Mouse (Mus musculus) midbrain, postnatal 0 days (tissue): Measurements from ENCODE around the gene Itga11. TPM values are rescaled to one million over a fixed set of nuclear protein-coding genes. Genes with fewer than 3 reads are reported as not detected.

ENCODE experiments used
- ATAC-seq: fragments of 200-750 bp; cut with Nextera tagmentation; 2 replicates; pipeline ENCODE4 v1.8.0; 2017; ENCODE audit warnings: moderate number of reproducible peaks, mild to moderate bottlenecking, moderate TSS enrichment, moderate library complexity; ENCODE audit not compliant: low FRiP score
- DNase-seq: peaks from one replicate; pipeline ENCODE4 v3.0.0-alpha.2; 2015; ENCODE audit warnings: low spot score
- H3K27ac ChIP-seq: fragments of 300-500 bp; sonication (generic); 2 replicates; pipeline ENCODE4 v1.5.1; 2014; ENCODE audit warnings: low read depth, mild to moderate bottlenecking, low read length, mixed read lengths
- H3K27me3 ChIP-seq: fragments of 300-500 bp; sonication (generic); 2 replicates; pipeline ENCODE4 v1.6.1; 2014; ENCODE audit warnings: low read length, control low read depth, mixed read lengths; ENCODE audit not compliant: insufficient read depth
- H3K36me3 ChIP-seq: fragments of 300-500 bp; sonication (generic); 2 replicates; pipeline ENCODE4 v1.6.1; 2014; ENCODE audit warnings: low read length, control low read depth, mixed read lengths; ENCODE audit not compliant: insufficient read depth
- H3K4me1 ChIP-seq: fragments of 300-500 bp; sonication (generic); 2 replicates; pipeline ENCODE4 v1.6.1; 2014; ENCODE audit warnings: mild to moderate bottlenecking, control low read depth, antibody characterized with exemption, low read length, mixed read lengths; ENCODE audit not compliant: insufficient read depth
- H3K4me2 ChIP-seq: fragments of 300-500 bp; sonication (generic); 2 replicates; pipeline ENCODE4 v1.6.1; 2014; ENCODE audit warnings: low read depth, mild to moderate bottlenecking, low read length, mixed read lengths; ENCODE audit not compliant: poor library complexity, severe bottlenecking
- H3K4me3 ChIP-seq: fragments of 300-500 bp; sonication (generic); 2 replicates; pipeline ENCODE4 v1.5.1; 2014; ENCODE audit warnings: low read depth, mild to moderate bottlenecking, low read length, moderate library complexity
- H3K9ac ChIP-seq: fragments of 300-500 bp; sonication (generic); replicated peaks from 2 replicates; pipeline ENCODE4 v1.6.1; 2014; ENCODE audit warnings: mild to moderate bottlenecking, low read length, moderate library complexity, mixed read lengths; ENCODE audit not compliant: poor library complexity, severe bottlenecking
- H3K9me3 ChIP-seq: fragments of 300-500 bp; sonication (generic); 2 replicates; pipeline ENCODE4 v1.6.1; 2016; ENCODE audit warnings: low read length, control low read depth
- CTCF ChIP-seq: IDR thresholded peaks from 2 replicates; pipeline ENCODE4 v1.5.1; 2016; ENCODE audit warnings: antibody characterized with exemption, mild to moderate bottlenecking
- WGBS: fragments of 180-500 bp; shearing (Covaris S2); extraction: QIAGEN DNeasy Blood & Tissue Kit; methylation state at CpG from one replicate; pipeline ENCODE4 v1.1.7; 2014; 5-methylcytosine and 5-hydroxymethylcytosine counted together
- polyA plus RNA-seq: library from polyadenylated mRNA; unstranded; fragments of >200 nt; fragmentation: Nextera tagmentation; extraction: Ambion mirVana; gene quantifications from 2 replicates; pipeline ENCODE4 v1.2.1, GENCODE M21; 2015
- total RNA-seq: library from RNA; depleted of rRNA; stranded (reverse); fragments of >200 nt; gene quantifications from 2 replicates; pipeline ENCODE4 v1.2.3, GENCODE M21; 2014; rRNA removed

The Itga11 gene
- total RNA-seq (2.3 and 2.6 TPM in 2 replicates), polyA plus RNA-seq (0.52 and 0.65 TPM in 2 replicates)

DNA sequence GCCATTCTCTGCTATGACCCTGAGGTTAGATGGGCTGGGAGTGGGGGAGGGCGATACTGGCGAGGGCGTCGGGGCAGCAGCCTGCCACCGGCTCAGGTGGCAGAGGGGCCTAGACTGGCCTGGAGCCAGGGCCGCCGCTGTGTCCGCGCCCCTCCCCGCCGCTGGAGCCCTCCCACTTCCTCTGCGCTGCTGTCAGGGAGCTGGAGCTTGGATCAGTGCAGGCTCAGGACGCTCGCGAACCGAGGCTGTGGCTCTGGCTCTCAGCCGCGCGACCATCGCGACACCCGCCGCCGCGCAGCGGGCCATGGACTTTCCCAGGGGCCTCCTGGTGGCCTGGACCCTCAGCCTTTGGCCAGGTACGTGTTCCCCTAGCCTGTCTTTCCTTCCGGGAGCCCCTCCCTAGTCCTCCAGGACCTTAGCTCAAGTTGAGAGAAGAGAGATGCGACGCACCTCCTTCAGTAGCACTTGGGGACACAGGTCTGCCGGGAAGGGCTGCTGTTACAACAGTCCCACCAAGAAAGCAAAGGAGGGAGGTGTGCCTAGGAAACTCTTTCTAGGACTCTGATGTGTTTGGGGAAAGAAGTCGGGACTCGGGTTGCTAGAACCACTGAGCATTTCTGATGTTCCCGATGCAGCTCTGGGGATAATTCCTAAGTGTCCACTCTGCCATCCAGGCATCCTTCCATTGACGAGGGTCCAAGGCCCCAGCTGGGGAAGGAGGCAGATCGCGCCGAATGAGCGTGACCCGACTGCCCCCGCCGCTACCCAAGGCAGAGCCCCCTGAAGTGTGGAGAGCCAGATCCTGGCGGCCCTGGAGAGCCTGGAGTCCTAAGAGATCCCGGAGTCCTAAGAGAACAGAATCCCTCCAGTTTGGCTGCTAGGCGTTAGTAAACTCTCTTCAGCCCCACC, at the start of gene Itga11:
Gene Itga11, plus strand, starts transcription at position 186 of the 909 bp plus-strand sequence.
- H3K27me3 ChIP-seq = peaks cover 29% of the 10 kb centered on the region
- H3K9me3 ChIP-seq = no peaks in the 10 kb centered on the region
- TF ChIP-seq CTCF = no peak
- H3K27ac ChIP-seq = no peak within 1 kb of the TSS
- peak within 1 kb of the TSS; percentile 25 for H3K4me3 ChIP-seq
- peaks cover 6% of the 10 kb centered on the region; the same call in 1 of the 2 replicates for H3K4me1 ChIP-seq
- DNase-seq (peak; percentile 9), ATAC-seq (no peak)
- H3K4me2 ChIP-seq = peak within 1 kb of the TSS; percentile 63
- H3K36me3 ChIP-seq = no peaks in the 10 kb centered on the region
- WGBS = 2% methylated on average over 45 of the region's 45 CpGs
- no peak within 1 kb of the TSS for H3K9ac ChIP-seq

- H3K4me2 ChIP-seq = no peak overlapping the region
- peak; percentile 42 for DNase-seq
- WGBS = 81% methylated on average over 10 of the region's 10 CpGs
- H3K27ac ChIP-seq = no peak overlapping the region
- H3K9ac ChIP-seq = no peak overlapping the region
- H3K27me3 ChIP-seq = no peaks in the 10 kb centered on the region
- H3K9me3 ChIP-seq = no peaks in the 10 kb centered on the region
- TF ChIP-seq CTCF = no peak
- no peak overlapping the region for H3K4me3 ChIP-seq
- H3K4me1 ChIP-seq = no peaks in the 10 kb centered on the region
- ATAC-seq = no peak
- no peaks in the 10 kb centered on the region for H3K36me3 ChIP-seq
Observed at GRCm38 (mm10) chr9:62630631-62631240, 46.9 kb upstream of the Itga11 start.

DNA sequence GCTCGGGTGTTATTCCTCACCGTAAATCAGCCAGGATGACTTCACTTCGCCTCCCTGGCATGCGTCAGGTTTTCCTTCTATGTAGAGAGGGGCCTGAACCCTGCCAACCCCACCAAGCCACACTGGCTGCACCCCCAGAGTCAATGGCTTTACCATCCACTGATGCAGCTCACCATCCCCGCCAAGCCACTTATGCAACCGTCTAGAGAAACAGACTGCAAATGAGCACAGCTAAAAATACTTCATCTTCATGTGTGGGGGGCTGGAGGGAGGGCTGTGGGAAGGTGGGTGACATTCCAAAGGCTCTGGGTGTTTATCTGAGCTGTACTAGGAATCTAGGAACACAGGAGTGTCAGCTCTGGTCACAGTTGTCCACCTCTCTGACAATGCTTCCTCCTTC, 45.2 kb upstream of the Itga11 start:
- Histone ChIP-seq H3K27ac (no peak overlapping the region), H3K9ac (no peak overlapping the region), H3K36me3 (no peaks in the 10 kb centered on the region), H3K4me3 (no peak overlapping the region), H3K9me3 (no peaks in the 10 kb centered on the region), H3K27me3 (no peaks in the 10 kb centered on the region), H3K4me1 (no peaks in the 10 kb centered on the region), H3K4me2 (no peak overlapping the region)
- ATAC-seq (no peak), DNase-seq (no peak)
- TF ChIP-seq CTCF = no peak
- WGBS = 84% methylated on average over 6 of the region's 6 CpGs

- no peak for ATAC-seq
- TF ChIP-seq CTCF = no peak
- Histone ChIP-seq H3K4me1 (no peaks in the 10 kb centered on the region), H3K27ac (no peak overlapping the region), H3K27me3 (no peaks in the 10 kb centered on the region), H3K9me3 (no peaks in the 10 kb centered on the region), H3K9ac (no peak overlapping the region), H3K4me3 (no peak overlapping the region), H3K36me3 (no peaks in the 10 kb centered on the region), H3K4me2 (no peak overlapping the region)
- DNase-seq = no peak
- WGBS = 67% methylated on average over 6 of the region's 6 CpGs
Observed at GRCm38 (mm10) chr9:62638045-62638444, 39.6 kb upstream of the Itga11 start.

DNA sequence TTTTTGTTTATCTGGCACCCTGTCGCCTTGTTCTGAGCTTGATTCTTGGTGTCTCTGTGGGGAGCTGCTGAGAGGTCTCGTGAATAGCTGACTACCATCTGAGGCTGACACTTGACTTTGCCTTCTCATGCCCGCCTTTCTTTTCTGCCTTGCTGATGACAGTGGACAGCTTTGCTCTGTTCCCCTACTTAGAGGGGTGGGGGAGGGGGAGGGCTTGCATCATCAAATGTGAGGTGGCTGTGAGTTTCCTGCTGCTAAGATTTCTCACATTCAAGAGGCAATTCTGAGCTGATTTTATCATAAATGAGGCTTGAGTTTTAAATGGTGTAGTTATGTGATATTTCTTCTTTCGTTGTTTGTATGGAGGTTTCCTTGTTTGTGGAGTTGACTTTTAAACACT, 37.9 kb upstream of the Itga11 start:
- Histone ChIP-seq H3K9ac (no peak overlapping the region), H3K9me3 (no peaks in the 10 kb centered on the region), H3K4me1 (no peaks in the 10 kb centered on the region), H3K36me3 (no peaks in the 10 kb centered on the region), H3K27ac (no peak overlapping the region), H3K4me3 (no peak overlapping the region), H3K27me3 (no peaks in the 10 kb centered on the region), H3K4me2 (no peak overlapping the region)
- no peak for ATAC-seq
- DNase-seq = no peak
- WGBS = 54% methylated on average over 4 of the region's 4 CpGs
- no peak for TF ChIP-seq CTCF

- Histone ChIP-seq H3K9ac (no peak overlapping the region), H3K27ac (no peak overlapping the region), H3K36me3 (no peaks in the 10 kb centered on the region), H3K4me3 (no peak overlapping the region), H3K9me3 (no peaks in the 10 kb centered on the region), H3K4me1 (no peaks in the 10 kb centered on the region), H3K27me3 (no peaks in the 10 kb centered on the region), H3K4me2 (no peak overlapping the region)
- TF ChIP-seq CTCF = no peak
- ATAC-seq (no peak), DNase-seq (no peak)
- WGBS = 92% methylated on average over 2 of the region's 2 CpGs
Observed at GRCm38 (mm10) chr9:62640188-62640587, 37.4 kb upstream of the Itga11 start.
